Mouse (Mus musculus): ENCODE measurements at regions not wholly inside any gene's neighbourhood (a gene's known extent, or its start where the extent isn't known, plus 50 kb on each side); places are given as distances from the start of the nearest gene placed in this dataset.

- DNase-seq (ENCODE audit: inconsistent ontology term), result no peak
Observed at GRCm38 (mm10) chr10:50073185-50073980, 284.8 kb upstream of the Grik2 start.

- no peak for DNase-seq (ENCODE audit: inconsistent ontology term)
Observed at GRCm38 (mm10) chr10:50071857-50072256, 283.3 kb upstream of the Grik2 start.

- DNase-seq (ENCODE audit: inconsistent ontology term), result peak; percentile 58
Observed at GRCm38 (mm10) chr10:50063392-50063791, 274.8 kb upstream of the Grik2 start.

GRCm38 (mm10) chr10:50062716-50063115 is 274.1 kb upstream of the Grik2 start:
- no peak for DNase-seq (ENCODE audit: inconsistent ontology term)

All from Muller cell, postnatal 12 days (primary cell).